Mouse (Mus musculus) granulocyte monocyte progenitor cell, adult 5-6 weeks (primary cell): ENCODE measurements around the gene Rhbdf2. TPM values are rescaled to one million over a fixed set of nuclear protein-coding genes. Genes with fewer than 3 reads are reported as not detected.
"Not testable (repeated sequence)": the region's sequence is repeated elsewhere in the genome, so short reads cannot be mapped to it uniquely, and the experiment has no call there.

ENCODE experiments used
- ATAC-seq: replicated peaks from 2 replicates; pipeline ENCODE4 v1.8.0; 2016; ENCODE audit warnings: mild to moderate bottlenecking, moderate TSS enrichment, inconsistent platforms; ENCODE audit not compliant: poor library complexity, severe bottlenecking
- total RNA-seq, 2 experiments: library from RNA; stranded (forward) in 1 of 2; stranded (reverse) in 1 of 2; fragments of 200-712, 200-1000 nt in 1 of 2; fragments of >200 nt in 1 of 2; fragmentation: Nextera tagmentation in 1 of 2; gene quantifications; 2 replicates each; pipeline ENCODE4 v1.2.3; 2014 to 2017

Gene Rhbdf2
- total RNA-seq, 2 experiments from 2014 or later, result 2.9 to 7.3 TPM

DNA sequence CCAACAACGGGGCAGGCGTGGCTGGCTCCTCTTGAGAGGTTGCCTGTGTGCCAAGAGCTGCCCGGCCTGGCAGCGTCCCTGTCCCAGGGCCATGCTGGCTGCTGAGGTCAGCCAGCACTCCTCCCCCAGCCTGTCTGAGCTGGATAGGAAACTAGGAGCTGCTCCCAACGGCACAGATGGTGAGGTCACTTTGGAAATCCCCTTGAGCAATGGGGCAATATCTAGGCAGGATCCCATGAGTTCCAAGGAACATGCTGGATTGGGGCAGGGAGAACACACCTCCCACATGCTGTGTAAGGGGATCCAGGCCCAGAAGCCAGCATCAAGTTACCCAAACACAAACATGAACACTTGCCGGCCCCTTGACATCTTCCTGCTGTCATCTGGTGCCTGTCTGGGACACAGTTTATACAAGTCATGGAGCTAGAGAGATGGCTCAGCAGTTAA, 5.5 kb downstream of the Rhbdf2 start:
- ATAC-seq, result no peak

DNA sequence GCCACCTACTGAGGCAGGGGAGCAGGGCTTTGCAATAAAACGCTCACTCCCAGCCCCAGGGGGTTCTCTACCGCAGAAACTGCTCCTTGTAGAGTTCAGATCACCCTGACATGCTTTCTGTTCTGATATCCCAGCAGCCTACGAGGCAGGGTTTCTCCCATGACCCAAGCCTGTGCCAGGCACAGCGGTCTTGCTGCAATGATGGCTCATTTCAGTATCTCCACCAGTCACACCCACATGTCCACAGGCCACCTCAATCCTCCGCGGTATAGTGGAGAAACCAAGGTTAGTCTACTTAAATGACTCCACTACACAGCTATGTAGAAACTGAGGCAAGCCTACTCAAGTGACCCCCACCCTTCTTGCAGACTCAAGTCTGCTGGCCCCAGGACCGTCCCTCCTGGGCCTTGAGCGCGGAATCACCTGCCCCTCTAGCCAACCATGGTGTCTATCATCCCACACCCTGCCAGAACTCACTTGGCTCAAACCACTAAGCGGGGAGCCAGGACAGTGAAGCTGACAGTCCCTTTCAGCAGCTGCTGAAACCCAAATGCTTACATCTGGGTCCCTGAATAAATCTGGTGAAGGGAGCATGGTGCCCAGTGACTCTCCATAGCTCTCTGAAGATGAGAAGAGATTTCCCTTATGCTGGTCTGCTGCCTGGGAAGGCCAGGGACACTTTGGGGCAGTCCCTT, 6.1 kb downstream of the Rhbdf2 start:
- ATAC-seq, result no peak

- ATAC-seq, result no peak
Observed at GRCm38 (mm10) chr11:116620073-116620472, 6.7 kb downstream of the Rhbdf2 start.

DNA sequence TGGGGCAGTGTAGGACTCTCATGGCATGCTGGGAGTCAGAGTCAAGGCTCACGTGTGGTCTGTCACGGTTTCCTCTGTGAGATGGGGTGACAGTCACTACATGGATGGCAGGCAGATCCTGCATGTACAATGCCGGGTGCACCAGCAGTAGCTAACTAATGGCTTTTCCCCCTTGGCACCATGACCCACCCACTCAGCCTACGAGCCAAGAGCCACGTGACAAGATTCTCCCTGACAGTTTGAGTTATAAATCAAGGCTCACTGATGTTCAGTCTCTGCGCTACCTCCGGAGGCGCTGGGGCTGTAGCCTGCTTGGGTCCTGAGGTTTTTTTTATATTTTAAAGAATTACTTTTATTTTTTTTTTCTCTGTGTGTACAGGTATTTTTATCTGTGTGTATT, 7.3 kb downstream of the Rhbdf2 start:
- no peak for ATAC-seq

GRCm38 (mm10) chr11:116619156-116619555, 7.7 kb downstream of the Rhbdf2 start:
- ATAC-seq, result no peak

GRCm38 (mm10) chr11:116618666-116619065, 8.2 kb downstream of the Rhbdf2 start:
- no peak for ATAC-seq

DNA sequence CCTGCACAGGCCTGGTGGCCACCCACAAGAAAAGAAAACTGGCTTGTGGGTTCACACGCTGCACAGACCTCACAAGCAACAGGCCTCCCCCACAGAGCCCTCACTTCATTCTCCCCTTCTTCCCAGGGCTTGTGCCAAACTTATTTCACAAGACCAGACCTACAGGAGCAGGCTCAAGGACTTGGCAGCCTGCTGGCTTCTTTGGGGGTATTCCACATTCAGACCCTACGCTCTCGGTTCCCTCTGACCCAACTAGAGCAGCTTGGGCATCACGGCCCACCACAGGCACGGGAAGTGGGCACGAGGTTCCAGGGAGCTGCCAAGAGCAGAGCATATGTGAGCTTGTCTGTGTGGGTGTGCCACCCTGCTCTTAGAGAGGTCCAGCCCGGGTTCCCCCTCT, 9.2 kb downstream of the Rhbdf2 start:
- ATAC-seq, result peak; percentile 45

DNA sequence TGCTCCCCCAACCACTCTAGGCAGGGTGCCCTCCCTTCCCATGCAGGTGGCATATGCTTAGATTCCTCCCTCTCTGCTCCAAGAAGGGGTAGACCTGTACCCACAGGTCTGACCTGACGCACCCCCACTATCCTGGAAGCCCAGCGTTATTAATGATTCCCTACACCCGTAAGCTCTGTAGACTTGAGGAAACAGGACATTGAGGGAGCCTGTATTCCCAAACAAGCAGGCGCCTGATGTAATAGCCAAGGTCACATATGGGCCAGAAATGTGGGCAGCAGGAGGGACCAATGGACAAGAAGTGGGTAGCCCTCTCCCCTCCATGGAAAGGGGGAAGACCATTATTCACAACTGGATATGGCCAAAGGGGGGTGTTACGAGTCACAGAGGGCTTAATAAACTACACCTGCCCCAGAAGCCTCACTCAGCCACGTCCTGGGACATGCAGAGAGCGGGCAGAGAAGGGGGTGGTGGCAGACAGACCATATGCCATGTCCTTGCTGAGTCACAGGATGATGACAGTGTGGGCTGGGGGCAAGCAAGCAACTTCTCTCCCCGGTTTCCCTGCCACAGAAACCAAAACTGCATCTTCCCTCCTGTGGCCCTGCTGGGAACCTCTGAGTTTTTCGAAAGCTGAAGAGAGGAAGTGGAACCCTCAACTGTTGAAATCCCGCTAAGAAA, 10.2 kb downstream of the Rhbdf2 start:
- ATAC-seq, result peak; percentile 62

DNA sequence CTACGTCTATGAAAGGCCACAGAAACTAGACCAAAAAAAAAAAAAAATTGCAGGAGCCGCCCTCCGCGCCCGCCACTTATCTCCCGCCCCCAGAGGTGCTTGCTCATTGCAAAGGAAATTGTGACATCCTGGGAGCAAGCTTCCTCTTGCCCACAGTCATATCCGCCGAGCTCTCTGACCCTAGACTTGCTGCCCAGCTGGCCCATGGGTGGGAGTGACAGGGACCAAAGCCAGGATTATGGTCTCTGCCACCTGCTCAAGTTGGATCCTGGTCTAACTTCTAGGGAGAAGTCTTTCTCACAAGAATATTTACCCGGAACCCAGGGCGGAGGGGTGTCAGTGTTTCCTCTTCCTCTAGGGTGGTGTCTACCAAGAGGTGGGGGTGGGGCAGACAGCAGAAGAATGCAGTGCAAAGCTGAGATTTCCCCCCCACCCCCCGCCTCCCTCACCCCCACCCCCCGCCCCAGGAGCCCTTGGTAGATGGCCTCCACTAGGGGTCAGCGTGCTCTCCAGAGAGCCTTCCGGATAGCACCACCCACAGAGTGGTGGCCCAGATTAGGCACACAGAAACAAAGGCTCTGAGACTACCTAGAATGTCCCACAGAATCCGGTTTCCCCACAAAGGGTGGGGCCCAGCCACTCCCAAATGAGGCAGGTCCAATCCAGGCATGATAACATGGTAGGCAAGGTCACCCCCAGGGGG, 10.9 kb downstream of the Rhbdf2 start:
- peak; percentile 65 for ATAC-seq

DNA sequence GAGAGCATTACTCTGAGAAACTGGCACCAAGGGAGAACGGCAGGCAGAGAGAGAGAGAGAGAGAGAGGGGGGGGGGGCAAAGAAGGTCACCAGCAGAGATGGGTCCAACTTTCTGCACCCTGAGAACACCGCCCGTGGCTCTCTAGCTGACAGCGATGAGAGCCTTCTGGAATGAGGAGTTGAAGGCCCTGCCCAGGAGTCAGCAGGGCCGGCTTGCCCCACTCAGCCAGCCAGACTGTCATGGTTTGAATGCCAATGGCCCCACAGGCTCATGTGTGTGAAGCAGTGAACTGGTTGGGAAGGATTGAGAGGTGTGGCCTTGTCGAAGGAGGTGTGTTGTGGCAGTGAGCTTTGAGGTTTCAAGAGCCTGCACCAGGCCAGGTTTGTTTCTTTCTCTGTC, 13.6 kb downstream of the Rhbdf2 start:
- no peak for ATAC-seq

DNA sequence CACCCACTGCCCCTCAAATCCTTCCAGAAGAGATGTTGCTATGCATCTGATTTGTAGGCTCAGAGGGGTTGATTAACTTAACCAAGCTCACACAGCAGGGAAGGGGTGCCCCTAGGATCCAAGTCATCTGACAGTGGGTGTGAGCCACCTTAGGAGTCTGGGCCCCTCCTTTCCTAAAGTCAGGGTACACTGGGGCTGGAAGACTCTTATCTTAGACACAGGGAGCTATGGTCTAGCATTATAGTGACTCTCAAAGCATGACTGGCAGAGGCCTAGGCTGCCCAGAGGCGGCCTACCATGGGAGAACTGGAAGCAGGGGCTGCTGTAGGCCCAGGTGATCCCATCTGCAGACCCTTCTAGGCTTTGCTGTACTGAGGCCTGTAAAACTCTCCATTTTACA, 14.3 kb downstream of the Rhbdf2 start:
- no peak for ATAC-seq

DNA sequence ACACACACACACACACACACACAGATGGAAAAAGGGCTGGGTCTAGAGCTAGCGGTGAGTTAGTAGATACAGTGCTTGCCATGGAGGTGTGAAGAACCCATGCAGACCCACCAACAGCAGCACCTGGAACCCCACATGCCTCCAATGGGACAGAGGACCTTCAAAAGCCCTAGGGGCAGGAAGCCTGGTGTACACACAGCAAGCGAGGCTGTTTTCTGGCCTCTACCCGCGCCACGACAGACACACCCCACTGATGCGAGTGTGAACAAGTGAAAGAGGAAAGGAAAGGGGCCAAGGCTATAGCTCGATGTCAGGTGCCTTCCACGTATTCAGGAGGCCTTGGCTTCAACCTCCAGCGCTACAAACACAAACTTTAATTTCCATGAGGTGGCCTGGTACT, 14.9 kb downstream of the Rhbdf2 start:
- no peak for ATAC-seq

DNA sequence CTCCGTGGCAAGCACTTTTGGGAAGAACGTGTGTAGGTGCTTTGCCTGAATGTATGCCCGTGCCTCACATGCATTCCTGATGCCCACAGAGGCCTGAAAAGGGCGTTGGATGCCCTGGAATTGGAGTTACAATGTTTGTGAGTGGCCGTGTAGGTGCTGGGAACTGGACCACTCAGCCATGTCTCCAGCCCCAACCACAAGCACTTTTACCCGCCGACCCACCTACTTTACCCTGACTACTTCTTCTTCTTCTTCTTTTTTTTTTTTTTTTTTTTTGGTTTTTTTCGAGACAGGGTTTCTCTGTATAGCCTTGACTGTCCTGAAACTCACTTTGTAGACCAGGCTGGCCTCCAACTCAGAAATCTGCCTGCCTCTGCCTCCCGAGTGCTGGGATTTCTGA, 15.7 kb downstream of the Rhbdf2 start:
- ATAC-seq, result not testable (repeated sequence)

DNA sequence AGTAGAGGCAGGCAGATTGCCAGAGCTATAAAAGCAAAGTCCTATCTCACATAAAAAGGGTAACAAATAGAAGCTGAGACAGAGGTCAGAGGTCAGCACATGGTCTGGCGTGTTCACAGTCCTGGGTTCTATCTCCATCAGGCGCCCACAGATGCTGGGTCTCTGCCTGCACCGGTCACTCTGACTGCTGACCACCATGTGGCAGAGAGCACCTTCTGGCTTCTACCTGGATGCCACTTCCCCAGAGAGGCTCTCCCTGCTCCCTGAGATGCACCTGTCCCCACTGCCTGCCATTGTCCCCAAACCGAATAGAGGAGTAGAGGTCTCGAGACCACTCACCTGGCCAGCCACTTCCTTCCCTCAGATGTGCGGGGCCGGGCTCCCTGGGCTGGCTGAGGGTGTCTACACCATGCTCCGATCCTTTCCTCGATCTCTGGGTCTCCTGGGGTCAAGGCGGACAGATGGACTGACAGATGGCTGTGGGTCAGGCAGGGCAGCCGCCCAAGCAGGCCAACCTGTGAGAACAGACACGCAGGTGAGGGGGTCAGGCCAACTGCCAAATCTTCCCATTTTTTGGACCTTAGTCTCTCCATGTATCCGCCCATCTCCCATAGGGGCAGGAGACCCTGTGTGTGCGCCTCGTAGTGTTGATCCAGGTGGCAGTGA, 16.7 kb downstream of the Rhbdf2 start:
- ATAC-seq, result no peak

DNA sequence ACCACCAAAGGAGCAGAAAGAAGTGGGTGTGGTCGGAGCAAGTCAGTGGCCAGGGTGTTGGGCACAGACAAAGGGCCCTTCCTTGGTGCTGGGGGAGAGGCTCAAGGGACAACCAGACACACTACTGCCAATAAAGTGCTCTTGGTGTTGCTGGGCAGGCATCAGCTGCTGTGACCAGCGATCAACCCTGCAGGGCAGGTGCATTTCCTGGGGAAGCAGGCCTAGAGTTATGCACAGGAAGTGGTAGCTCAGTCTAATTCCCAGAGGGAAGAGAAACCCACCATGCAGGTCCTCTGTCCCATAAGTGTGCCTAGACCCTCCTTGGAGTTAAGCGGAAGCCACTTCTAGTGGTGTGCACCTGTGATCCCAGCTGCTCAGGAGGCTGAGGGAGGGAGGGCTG, 19.1 kb downstream of the Rhbdf2 start:
- no peak for ATAC-seq

DNA sequence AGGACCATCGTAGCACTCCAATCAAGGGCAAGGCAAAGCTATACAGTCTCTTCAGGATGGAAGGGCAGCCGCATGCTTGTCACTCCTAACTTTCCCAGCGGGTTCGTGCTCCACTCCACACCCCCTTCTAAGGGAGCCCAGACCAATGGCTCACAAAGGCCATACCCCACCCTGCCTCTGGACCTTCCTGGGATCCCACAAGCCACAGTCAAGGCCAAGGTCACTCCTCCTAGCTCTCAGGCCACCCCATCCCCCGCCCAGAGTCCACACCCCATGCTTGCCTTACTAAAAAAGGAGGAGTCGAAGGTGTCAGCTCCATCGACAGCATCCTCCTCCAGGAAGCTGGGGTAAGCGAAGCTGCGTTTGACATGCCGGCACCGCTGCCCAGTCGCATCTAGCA, 22.7 kb downstream of the Rhbdf2 start:
- no peak for ATAC-seq

DNA sequence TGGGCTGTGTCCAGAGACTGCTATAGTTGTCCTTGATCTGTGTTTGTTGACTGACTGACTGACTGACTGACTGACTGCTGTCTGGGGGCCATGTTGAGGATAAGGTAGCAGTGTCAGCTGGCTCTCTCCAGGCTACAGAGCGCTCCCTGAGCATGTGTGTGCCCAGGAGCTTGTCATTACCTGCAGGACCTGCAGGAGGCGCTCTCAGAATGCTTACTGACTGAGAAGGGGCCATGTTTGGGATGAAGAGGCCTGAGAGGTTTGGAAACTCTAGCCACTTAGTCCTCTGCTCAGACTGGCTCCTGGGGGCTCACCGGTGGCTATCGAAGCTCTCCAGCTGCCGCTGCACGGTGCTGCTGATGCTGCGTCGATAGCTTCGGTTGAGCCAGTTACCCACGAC, 23.5 kb downstream of the Rhbdf2 start:
- ATAC-seq, result peak; percentile 51

DNA sequence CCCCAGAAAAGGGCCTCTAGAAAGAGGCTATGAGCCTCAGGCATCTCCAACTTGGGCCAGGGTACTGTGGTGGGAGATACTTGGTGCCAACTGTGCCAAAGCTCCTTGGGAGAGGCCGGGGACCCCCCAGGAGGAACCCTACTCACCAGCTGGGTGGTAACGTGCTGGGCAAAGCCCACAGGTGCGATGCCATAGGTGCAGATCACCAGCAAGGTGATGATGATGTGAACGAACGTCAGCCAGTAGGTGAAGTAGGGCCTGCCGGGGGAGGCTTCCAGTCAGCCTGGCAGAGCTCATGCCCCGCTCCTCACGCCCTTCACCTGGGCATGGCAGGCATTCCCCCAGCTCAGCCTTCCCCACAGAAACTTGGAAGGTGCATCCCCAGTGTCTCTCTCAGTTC, 24.8 kb downstream of the Rhbdf2 start:
- ATAC-seq, result no peak

- no peak for ATAC-seq
Observed at GRCm38 (mm10) chr11:116601166-116601565, 25.7 kb downstream of the Rhbdf2 start.

DNA sequence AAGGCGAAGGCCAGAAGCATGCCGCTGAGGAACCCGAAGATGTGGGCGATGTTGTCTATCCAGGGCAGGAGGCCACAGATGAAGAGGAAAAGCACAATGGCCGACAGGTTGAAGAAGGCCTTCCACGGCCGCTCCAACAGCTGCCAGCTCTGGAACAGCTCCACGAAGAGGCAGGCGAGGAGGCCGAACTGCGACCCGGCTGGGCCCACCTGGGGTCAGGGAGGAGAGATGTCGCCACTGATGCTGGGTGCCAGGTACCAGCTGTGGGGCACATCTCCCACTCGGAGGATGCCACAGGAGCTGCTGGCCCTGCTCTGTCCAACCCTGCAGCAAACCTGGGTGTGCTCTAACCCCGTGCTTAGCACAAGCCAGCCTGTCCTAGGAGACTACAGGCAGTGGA, 27.6 kb downstream of the Rhbdf2 start:
- no peak for ATAC-seq

DNA sequence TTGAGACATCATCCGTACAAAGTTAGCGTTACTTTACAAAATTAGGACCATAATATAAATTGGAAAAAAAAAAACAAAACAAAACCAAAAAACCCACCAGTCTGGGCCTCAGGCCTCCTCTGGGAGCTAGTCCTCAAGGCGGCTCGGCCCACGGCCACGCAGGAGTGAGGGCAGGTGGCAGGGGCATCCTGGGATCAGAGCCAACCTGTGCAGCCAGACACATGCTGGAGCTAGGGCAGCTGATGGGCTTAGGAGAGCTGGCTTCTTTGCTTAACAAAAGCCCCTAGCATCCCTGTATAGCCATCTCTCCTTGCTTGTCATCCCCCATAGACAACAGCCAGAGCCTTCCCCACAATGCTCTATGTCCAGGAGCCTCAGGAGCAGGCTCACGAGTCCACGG, 28.6 kb downstream of the Rhbdf2 start:
- ATAC-seq, result no peak
